Mouse (Mus musculus) gastrocnemius, postnatal 10 days (tissue): ENCODE measurements around the gene Calm3. TPM values are rescaled to one million over a fixed set of nuclear protein-coding genes. Genes with fewer than 3 reads are reported as not detected.
"Not testable (repeated sequence)": the region's sequence is repeated elsewhere in the genome, so short reads cannot be mapped to it uniquely, and the experiment has no call there.

Experiments
- DNase-seq: peaks from one replicate; pipeline ENCODE4 v3.0.0; 2021; ENCODE audit warnings: mixed read lengths
- long read RNA-seq, 2 experiments: library from polyadenylated mRNA; stranded (forward); transcript quantifications; one replicate each; pipeline ENCODE4 v2.0.0; 2021
- total RNA-seq, 2 experiments: library from RNA; stranded (reverse); gene quantifications; 2 replicates each; pipeline ENCODE4 v1.2.3; 2021

The Calm3 gene
- total RNA-seq = 100 to 1,000 TPM; 255 to 271 TPM
- long read RNA-seq, experiment 1, transcript Calm3-201 (6 exons, 2,290 nt) = major isoform, 357 of 389 reads
- long read RNA-seq, experiment 1, partial matches to known transcripts = 26 of 389 reads
- long read RNA-seq, experiment 1, other reads (novel, unspliced or antisense) = 6 of 389 reads
- long read RNA-seq, experiment 2, transcript Calm3-201 (6 exons, 2,290 nt) = major isoform, 352 of 397 reads
- long read RNA-seq, experiment 2, partial matches to known transcripts = 13 of 397 reads
- long read RNA-seq, experiment 2, other reads (novel, unspliced or antisense) = 32 of 397 reads

GRCm38 (mm10) chr7:16924037-16924834 lies at the start of gene Calm3:
Calm3 (minus strand) TSS chr7:16924114.
- DNase-seq = peak; percentile 98

- no peak for DNase-seq
Observed at GRCm38 (mm10) chr7:16971160-16971559, 47.2 kb upstream of the Calm3 start.

- no peak for DNase-seq
Observed at GRCm38 (mm10) chr7:16968414-16968813, 44.5 kb upstream of the Calm3 start.

GRCm38 (mm10) chr7:16961678-16962077 lies 37.8 kb upstream of the Calm3 start:
- no peak for DNase-seq

DNA sequence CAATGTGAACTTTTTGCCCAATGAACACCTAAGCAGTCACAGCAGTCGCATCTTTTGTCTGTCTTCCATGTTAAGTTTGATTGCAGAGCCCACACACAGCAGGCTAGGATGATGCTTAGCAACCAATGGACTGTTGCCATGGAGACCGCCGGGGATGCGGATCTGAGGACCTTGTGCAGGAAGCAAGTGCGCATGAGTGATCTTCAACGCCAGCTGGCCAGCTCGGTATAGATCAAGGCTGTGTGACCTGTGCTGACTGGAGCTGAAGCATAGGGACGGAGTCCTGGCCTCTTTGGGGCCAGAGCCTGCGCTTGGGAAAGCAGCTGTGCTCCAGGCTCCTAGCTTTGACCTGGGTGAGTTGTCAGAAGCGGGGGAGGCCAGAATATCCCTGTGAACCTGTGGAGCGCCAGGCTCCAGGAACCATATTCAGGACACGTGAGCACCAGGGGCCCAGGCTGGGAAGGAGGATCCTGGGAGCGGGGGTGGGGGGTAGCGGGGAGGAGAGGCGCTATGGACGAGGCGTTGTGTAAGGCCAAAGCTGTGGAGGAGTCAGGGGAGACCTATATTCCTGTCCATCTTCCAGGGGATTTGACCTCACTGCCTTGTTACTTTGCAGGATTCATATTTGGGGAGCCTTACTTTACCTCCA lies 35.7 kb upstream of the Calm3 start, which contains the start of gene Pnmal1:
Gene Pnmal1, plus strand, starts transcription at position 141 of the 649 bp plus-strand sequence.
- DNase-seq = no peak

DNA sequence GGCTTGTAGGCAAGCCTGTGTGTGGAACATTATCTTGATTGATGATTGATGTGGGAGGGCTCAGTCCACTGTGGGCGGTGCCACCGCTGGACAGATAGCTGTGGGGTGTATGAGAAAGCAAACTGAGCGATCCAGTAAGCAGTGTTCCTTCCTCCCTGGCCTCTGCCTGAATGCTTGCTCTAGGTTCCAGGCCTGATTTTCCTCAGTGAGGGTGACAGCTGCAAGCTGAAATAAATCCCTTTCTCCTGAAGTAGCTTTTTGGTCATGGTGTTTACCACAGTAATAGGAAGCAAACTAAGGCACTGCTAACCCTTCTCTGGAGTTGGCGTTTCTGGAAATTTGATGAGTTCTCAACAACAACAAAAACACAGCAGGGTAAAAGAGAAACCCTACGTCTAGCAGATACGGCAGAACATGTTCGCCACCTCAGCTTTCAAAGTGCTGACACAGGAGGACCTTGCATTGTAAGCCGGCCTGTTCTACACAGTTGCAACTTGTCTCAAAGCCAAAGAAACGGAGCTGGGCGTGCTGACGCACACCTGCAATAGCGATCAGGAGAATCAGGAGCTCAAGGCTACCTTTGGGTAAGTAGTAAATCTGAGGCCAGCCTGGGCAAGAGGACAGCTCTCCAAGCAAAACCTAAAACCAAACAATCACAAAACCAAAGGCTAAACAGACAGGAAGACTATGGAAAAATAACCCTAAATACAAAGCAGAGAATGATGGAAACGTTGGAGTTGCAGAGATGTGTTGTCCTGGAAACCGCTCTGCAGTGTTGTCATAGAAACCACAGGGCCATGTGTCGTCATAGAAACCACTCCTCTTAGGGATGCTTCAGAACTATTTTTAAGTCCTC lies 32.7 kb upstream of the Calm3 start:
- DNase-seq = no peak

DNA sequence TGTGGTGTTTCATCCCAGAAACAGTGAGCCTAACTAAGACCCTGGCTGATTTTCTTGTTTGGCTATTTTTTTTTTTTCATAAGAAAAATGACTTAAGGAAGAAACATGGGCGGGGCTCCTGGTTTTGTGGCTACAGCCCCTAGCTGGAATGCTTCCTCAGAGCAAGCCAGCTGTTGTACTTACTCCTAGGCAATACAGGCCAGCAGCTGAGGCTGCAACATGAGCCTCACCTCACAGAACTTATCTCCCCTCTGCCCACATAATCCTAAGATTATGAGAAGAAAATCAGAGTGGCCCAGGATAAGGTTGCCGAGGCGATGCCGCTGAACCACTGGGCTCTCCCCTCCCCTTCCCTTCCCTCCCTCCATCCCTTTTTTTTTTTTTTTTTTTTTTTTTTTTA lies 31.8 kb upstream of the Calm3 start:
- no peak for DNase-seq

GRCm38 (mm10) chr7:16953776-16954175 lies 29.9 kb upstream of the Calm3 start:
- DNase-seq = not testable (repeated sequence)

- DNase-seq = peak; percentile 75
Observed at GRCm38 (mm10) chr7:16950861-16951635, 27.1 kb upstream of the Calm3 start.

GRCm38 (mm10) chr7:16949908-16950841 lies 26.3 kb upstream of the Calm3 start:
- peak; percentile 81 for DNase-seq

DNA sequence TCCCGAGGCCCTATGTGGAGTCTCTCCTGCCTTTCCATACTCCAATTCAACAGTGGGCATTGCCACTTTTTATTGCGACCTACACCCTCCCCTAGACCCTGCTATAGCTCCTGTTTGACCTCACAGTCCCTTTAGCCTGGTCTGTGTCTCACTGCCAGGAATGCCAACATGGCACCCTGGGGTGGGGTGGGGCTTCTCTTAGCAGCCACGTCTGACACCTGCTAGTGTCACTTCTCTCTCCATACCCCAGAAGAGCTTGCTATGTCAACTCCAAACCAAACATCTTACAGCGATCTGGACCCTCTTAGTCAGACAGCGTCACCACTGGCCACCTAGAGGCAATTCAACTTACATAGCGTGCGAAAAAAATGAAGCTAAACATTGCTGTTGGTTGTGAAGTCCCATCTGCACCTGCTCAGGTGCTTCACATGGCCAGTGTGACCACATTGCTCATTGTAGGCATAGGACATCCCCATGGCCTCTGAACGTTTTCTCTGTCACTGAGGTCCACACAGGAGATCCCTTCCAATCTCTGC lies 25.1 kb upstream of the Calm3 start:
- no peak for DNase-seq

DNA sequence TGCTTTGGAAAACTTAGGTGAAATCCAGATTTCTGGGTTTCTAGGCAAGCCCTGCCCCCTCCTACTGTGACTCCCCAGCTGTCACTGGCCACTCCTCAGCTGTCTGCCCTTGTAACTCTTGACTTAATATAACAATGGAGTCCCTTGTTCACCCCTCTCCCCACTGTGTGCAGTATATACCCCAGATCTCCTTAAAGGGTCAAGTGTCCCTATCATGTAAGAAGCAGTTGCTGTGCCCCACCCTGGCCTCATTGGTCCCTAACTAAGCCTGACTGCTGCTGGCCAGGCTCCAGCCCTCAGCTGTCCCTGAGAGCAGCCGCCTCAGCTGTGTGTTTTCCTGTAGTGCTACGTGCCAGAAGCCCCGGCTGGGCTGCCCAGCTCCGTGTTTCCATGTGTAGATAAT lies 24.0 kb upstream of the Calm3 start:
- peak; percentile 74 for DNase-seq

GRCm38 (mm10) chr7:16947349-16947895 lies 23.5 kb upstream of the Calm3 start:
- peak; percentile 37 for DNase-seq

GRCm38 (mm10) chr7:16946441-16947348 lies 22.8 kb upstream of the Calm3 start:
- peak; percentile 61 for DNase-seq

GRCm38 (mm10) chr7:16945419-16945818 lies 21.5 kb upstream of the Calm3 start:
- peak; percentile 34 for DNase-seq

GRCm38 (mm10) chr7:16944808-16945315 lies 20.9 kb upstream of the Calm3 start:
- peak; percentile 28 for DNase-seq

GRCm38 (mm10) chr7:16944061-16944807 lies 20.3 kb upstream of the Calm3 start, which contains the start of gene Pnmal2:
Pnmal2 (plus strand) TSS chr7:16944682.
- DNase-seq = peak; percentile 81
